Mouse (Mus musculus) gastrocnemius, postnatal 36 days (tissue): ENCODE results near the gene Matk. TPM values are rescaled to one million over a fixed set of nuclear protein-coding genes. Genes with fewer than 3 reads are reported as not detected.

Experiments used
- DNase-seq, 2 experiments: peaks; one replicate each; pipeline ENCODE4 v3.0.0; 2022
- intact Hi-C: fragments of 180-260 bp; cut with DNase I; formaldehyde crosslinking; loops from one replicate; pipeline ENCODE4 v1.15.1; 2025
- total RNA-seq, 2 experiments: library from RNA; stranded (reverse); gene quantifications; 2 replicates each; pipeline ENCODE4 v1.2.3; 2021

Gene Matk
- total RNA-seq, 2 experiments from 2014 or later, result 0.22 TPM; not detected in 1

DNA sequence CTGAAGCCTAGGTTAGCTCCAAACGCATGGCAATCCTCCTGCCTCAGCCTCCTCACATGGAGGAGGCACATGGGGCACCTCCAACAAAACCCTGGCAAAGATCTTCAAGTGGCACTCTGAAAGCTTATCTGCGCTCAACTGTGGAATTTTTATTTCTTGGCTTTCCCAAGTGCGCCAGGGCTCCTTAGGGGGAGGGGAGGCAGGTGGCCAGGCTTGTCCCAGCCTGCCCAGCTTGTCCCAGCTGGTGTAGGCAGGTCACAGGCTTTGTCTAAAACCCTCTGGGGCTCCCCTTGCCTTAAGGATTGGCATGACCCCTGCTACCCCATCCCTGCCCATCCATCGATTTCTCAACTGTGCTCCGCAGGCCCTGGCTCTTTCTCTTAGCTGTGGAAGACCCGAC, 31.5 kb downstream of the Matk start:
- DNase-seq, result no peak
- intact Hi-C loops, result no loop called here

DNA sequence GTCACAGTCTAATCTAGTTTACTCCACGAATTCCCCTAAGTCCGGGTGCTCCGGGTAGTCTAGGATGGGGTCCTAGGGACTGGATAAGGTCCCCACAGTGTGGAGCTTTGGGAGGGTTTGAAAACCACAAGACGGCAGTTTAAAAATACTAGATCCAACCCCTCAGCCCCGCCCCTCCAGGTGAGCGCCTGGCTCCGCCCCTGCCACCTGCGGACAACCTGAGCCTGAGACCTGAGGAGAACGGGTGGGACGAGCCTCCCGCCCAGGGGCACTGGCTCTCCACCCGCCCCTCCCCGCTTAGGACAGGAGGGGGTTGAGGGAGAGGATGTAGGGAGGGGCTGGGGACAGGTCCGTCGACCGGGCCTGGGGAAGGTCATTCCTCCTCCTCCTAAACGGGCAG, 32.0 kb downstream of the Matk start:
- no peak for DNase-seq
- intact Hi-C loops, result loop anchor here (5.0 kb wide), 1 partner anchor 168 kb away; no protein-coding TSS in a partner anchor

GRCm38 (mm10) chr10:81285694-81286450, 33.1 kb downstream of the Matk start:
- peak; percentile 82 to 84 for DNase-seq
- intact Hi-C loops, result loop anchor here (5.0 kb wide), 1 partner anchor 166 kb away; no protein-coding TSS in a partner anchor

DNA sequence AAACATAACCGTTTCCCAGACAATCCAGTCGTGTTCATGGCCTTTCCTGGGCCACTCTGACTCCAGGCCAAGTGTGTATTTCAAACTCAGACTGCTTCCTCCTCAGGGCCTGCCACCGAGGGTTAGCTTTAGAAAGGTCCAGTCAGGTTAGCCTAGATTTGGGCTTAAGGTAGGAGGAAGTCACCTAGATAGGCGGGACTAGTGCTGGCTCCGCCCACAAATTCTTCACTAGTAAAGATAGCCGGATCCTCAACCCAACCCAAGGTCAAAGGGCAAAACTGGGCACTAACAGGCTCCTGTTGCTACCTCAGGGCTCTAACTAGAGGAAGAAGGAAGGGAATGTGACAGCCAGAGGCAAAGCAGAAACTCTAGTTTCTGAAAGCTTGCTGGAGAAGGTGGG, 33.9 kb downstream of the Matk start:
- no peak for DNase-seq
- intact Hi-C loops, result loop anchor here (5.0 kb wide), 1 partner anchor 166 kb away; no protein-coding TSS in a partner anchor

GRCm38 (mm10) chr10:81287513-81288157, 34.9 kb downstream of the Matk start:
- intact Hi-C loops, result loop anchor here (2.0 to 5.0 kb wide), 3 partner anchors 17 to 165 kb away; no protein-coding TSS in a partner anchor
- DNase-seq, result peak in 1 of 2 experiments; percentile 59

- no peak for DNase-seq
- intact Hi-C loops, result loop anchor here (2.0 to 5.0 kb wide), 3 partner anchors 16 to 164 kb away; no protein-coding TSS in a partner anchor
Measured at GRCm38 (mm10) chr10:81288601-81289000, 35.9 kb downstream of the Matk start.

GRCm38 (mm10) chr10:81289278-81289677, 36.5 kb downstream of the Matk start:
- peak; percentile 56 to 60 for DNase-seq
- intact Hi-C loops, result loop anchor here (2.0 to 5.0 kb wide), 3 partner anchors 16 to 163 kb away; no protein-coding TSS in a partner anchor

DNA sequence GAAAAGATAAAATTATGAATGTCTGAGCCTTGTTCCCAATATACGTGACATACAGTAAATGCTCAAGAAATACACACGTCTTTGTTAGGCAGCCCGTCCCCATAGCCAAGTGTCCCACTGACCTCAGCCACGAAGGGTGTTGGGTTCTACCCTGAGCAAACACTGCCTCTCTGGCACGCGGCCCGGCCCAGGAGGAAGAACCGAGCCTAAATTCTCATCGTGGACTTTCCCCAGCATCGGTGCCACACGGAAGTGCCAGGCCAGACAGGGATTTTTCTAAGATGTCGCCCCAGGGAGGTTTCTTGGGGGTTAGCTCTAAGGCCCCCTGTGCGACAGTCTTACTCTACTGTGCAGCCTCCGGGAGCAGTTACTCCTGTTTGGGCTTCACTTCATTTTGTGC, 37.1 kb downstream of the Matk start:
- intact Hi-C loops, result loop anchor here (2.0 to 5.0 kb wide), 3 partner anchors 15 to 162 kb away; no protein-coding TSS in a partner anchor
- DNase-seq, result no peak

DNA sequence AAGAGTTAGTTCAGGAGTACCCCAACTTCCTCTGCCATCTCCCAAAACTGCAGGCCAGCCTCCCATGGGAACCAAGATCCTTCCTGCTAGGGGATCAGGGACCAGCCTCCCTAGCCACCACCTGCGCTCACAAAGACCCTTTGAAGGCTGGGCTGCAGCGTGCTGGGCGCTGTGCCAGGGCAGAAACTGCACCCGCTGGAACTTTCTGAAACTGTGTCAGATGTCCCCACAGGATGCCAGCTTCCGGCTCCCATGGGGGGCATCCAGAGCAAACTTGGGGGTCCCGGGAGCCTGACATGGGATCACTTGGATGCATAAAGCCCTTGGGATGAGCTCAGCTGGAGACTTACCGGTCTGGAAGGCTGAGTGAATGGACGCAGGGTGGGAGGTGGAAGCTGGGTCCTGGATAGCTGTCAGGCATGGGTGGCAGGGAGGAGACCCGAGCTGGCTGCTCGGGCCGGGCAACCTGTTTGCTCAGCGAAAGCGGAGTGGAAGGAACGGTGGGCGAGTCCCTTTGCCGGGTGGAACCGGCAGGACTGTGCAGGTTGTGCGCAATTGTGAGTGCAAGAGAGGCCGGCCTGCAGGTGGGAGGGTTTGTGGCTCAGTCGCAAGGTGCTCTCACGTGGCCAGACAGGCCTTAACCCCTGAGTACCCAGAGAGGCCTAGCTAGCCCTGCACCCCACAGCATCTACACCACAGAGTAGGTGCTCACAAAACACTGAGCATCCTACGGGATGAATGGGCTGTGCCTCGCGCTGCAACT, 38.1 kb downstream of the Matk start:
- intact Hi-C loops, result no loop called here
- no peak for DNase-seq

DNA sequence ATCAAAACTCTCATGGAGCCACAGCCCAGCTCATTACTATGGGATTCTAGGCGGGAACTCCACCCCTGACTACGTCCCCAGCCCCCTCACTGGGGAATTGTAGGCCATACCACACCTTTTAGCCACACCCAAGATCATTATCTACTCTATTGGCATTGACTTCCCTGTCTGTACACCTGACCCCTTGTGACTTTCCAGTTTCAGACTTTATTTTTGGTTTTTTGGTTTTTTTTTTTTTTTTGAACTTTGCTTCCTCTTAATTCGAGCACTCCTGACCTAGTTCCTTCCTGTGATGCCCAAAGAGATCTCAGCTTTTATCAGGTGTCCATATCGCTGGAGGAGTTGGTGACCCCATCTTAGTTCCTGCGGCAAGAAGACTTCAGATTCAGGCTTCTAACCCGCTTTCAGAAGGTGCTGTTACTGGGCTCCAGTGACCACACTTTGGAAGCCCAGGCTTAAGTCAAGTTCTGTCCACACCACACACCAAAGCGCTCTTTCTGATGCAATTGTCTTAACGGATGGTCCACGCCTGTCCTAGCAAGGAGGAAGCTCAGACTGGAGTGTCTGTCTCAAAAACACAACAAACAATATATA, 38.9 kb downstream of the Matk start, which contains the start of gene Tjp3:
TSS of gene Tjp3 (minus strand) at position 71 of the 594 bp plus-strand sequence.
- no peak for DNase-seq
- intact Hi-C loops, result loop anchor here (2.0 kb wide), 1 partner anchor 29 kb away; the partner anchor contains the start of gene Cactin

DNA sequence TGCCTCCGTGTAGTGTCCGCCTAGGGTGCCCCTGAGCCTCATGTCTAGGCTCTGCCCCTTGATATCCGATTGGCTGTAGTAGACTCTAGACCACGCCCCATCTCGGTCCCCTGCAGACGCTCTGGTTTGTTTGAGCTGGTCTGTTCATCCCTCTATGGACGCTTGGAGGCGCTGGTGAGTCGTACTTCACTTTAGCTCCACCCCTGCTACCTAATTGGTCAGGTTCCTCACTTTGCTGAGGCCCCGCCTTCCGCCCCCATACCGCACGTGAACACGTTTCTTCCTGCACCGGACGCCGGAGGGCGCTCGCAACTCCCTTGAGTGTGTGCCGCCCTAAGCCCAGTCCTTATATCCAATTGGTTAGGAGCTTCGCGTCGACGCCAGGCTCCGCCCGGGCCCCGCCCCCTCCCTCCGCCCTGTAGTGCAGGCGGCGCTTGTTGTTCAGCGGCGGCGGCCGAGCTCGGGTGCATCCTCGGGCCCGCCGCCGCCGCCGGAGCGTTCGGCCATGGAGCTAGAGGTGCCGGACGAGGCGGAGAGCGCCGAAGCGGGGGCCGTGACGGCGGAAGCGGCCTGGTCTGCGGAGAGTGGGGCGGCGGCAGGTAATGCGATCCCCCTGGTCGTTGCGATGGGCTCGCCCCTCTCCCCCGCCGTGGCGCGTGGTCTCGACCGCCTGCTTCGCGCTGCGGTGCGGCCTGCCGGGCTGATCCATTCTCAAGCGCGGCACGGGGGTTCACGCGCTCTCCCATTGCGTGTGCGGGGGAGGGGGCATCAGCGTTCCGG, 40.0 kb downstream of the Matk start, which contains the start of gene Pip5k1c:
TSS of gene Pip5k1c (plus strand) at position 410 of the 780 bp plus-strand sequence.
- peak; percentile 98 to 99 for DNase-seq
- intact Hi-C loops, result loop anchor here (2.0 kb wide), 1 partner anchor 28 kb away; the partner anchor contains the start of gene Cactin

- DNase-seq, result no peak
- intact Hi-C loops, result loop anchor here (2.0 kb wide), 1 partner anchor 27 kb away; the partner anchor contains the start of gene Cactin
Measured at GRCm38 (mm10) chr10:81293334-81294030, 40.7 kb downstream of the Matk start.

DNA sequence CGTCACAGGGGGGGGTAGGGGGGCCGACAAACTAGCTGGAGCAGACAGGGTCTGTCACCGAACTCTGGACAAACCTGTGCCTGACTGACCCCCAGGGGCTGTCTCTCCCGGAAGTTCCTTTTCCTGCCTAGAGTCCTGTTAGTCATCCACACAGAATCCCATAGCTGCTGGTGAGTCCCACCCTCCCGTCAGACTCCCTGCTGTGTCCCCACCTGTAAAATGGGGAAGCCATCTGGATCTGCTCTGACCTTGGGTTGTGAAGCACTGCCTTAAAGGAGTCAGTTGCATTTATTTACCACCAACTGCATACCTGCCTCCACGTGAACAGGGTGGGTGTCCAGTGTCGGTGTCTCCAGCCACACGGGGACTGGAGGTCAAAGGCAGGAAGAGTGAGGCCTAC, 41.7 kb downstream of the Matk start:
- intact Hi-C loops, result no loop called here
- no peak for DNase-seq

DNA sequence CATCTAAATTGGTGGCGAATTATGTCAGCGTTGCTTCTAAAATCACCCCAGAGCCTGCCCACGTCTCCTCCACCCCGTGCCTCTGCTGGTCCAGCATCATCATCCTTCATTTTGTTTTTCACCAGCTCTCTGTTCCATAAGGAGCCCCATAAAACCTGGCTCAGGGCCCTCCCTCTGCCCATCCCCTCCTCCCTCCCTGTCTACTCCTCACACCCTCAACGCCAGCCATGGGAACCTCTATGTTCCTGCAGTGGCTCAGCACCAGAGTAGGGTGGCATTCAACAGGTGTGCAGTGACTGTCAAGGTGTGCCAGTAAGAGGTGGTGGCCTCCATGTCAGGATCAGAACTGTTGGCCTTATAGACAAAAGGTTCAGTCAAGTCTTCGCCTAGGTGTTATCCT, 42.5 kb downstream of the Matk start:
- intact Hi-C loops, result no loop called here
- DNase-seq, result no peak

- intact Hi-C loops, result no loop called here
Measured at GRCm38 (mm10) chr10:81297246-81297645, 44.5 kb downstream of the Matk start.

DNA sequence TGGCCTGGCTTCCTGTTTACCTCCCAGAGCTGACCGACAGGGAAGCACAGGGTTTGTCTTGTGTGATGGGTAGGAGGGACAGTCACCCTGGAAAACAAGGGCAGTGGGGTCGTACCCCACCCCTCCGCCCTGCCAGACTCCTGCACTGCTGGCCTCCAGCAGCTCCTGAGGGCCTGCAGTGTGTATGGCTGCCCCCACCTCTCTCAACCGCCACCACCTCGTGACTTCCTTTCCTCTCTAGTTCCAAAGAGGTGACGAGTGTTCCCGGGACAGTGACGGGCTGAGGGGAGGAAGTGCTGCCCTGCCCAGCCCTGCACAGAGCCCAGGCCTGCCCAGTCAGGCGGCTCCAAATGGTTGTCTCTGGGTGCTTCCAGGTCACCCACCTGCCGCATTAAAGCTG, 45.1 kb downstream of the Matk start:
- intact Hi-C loops, result no loop called here
- DNase-seq, result peak in 1 of 2 experiments; percentile 45

More at GRCm38 (mm10) chr10:81297246-81297645, 44.5 kb downstream of the Matk start:
- DNase-seq, result no peak

GRCm38 (mm10) chr10:81298369-81299100, 45.8 kb downstream of the Matk start:
- DNase-seq, result no peak
- intact Hi-C loops, result no loop called here
